Mouse (Mus musculus): ENCODE results near the gene Phyhipl. TPM values are rescaled to one million over a fixed set of nuclear protein-coding genes. Genes with fewer than 3 reads are reported as not detected.

Gene Phyhipl
- total and polyA plus RNA-seq, 3 experiments, result not detected

DNA sequence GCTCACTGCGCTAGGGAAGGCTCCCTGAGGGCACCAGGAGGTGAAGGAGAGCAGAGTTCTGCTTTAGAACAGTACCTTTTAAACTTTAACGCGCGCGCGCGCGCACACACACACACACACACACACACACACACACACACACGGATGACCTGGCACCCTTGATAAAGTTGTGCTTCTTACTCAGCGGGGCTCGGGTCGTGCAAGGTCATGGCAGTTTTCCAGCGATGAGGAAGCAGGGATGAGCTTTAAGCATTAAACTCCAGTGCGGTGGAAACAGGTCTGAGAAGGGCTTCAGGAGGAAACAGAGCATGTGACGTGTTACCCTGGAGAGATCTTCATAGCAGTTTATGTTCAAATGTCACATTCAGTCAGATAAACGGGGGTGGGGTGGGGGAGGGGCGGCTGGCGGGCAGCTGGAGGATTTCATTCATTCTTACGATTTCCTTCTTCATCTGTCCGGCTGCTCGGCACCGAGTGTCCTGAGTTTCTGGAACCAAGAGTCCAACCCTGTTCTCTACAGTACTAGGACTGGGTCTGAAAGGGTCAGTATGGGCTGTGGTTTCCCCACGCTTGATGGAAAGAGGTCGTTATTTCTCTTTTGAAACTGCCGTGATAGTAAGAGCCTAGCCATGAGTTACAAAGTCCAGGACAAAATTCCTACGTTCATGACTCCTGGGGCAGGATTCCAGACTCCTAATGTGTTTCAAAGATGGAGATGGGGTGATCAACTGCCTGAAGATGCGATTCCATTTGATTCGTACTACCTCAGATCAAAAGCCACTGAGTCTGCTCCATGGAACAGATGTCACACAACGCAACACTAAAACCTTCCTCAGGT is 41.2 kb upstream of the Phyhipl start:
- Histone ChIP-seq H3K9me3 (replicated peaks; ENCODE audit: low read length) (peaks cover 87% of the 10 kb centered on the region), H3K4me3 (replicated peaks in 1 of 3; ENCODE audit: low read depth in 2 of 3, low read length in 2 of 3, poor library complexity in 1 of 3) (no peak overlapping the region), H3K9ac (ENCODE audit: insufficient read depth, low read depth) (no peak overlapping the region), H3K27ac (ENCODE audit: insufficient read depth, low read depth) (no peak overlapping the region), H3K4me1 (ENCODE audit: control insufficient read depth in 1 of 2, insufficient read depth in 2 of 2) (no peaks in the 10 kb centered on the region), H3K4me2 (ENCODE audit: insufficient read depth, low read depth, poor library complexity, severe bottlenecking) (no peak overlapping the region), H3K79me2 (replicated peaks; ENCODE audit: control insufficient read depth, extremely low read depth, insufficient read depth, poor library complexity, severe bottlenecking) (no peaks in the 10 kb centered on the region), H3K36me3 (replicated peaks in 1 of 2; ENCODE audit: control insufficient read depth in 1 of 2, insufficient read depth in 1 of 2, low read length in 1 of 2) (no peaks in the 10 kb centered on the region), H3K27me3 (replicated peaks) (no peaks in the 10 kb centered on the region)
- DNase-seq (ENCODE audit: extremely low read depth), result no peak
- in situ Hi-C loops (cut with MboI; ENCODE audit: low pct_ligation_motif_present, low pct_unique_long_range_greater_than_20kb, low sequenced_read_pairs) (no loop called here), dilution Hi-C loops (cut with MboI; ENCODE audit: extremely low pct_ligation_motif_present, extremely low pct_unique_long_range_greater_than_20kb, low sequenced_read_pairs) (no loop called here)
- no peak for TF ChIP-seq JUND (conservative IDR thresholded peaks at IDR 0.05; ENCODE audit: low read depth, low read length)
- TF ChIP-seq ZKSCAN1 (IDR thresholded peaks at IDR 0.05; ENCODE audit: borderline replicate concordance, low read depth, low read length), result no peak
- no peak for TF ChIP-seq PAX5 (IDR thresholded peaks at IDR 0.05; ENCODE audit: low read length)

DNA sequence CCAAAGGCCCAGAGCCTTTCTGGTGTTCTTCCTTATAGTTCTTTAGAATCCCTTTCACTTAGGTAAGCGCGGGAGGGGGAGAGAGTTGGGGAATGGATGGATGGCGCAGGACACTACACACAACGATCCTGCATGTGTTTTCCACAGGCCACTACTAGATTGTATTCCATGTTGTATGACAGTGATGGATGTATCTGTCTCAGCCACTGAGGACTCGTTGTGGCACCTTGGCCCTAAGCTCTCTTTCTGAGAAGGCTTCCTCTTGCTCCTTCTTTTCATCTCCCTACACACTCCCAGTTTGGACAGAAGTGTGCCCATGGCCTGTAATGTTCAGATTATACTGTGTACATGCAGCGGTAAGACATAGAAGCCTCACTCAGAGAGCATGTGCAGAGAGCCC is 33.6 kb upstream of the Phyhipl start:
- Histone ChIP-seq H3K9ac (ENCODE audit: insufficient read depth, low read depth) (no peak overlapping the region), H3K79me2 (replicated peaks; ENCODE audit: control insufficient read depth, extremely low read depth, insufficient read depth, poor library complexity, severe bottlenecking) (no peaks in the 10 kb centered on the region), H3K9me3 (replicated peaks; ENCODE audit: low read length) (peaks cover 74% of the 10 kb centered on the region), H3K4me3 (replicated peaks in 1 of 3; ENCODE audit: low read depth in 2 of 3, low read length in 2 of 3, poor library complexity in 1 of 3) (no peak overlapping the region), H3K27ac (ENCODE audit: insufficient read depth, low read depth) (no peak overlapping the region), H3K4me1 (ENCODE audit: control insufficient read depth in 1 of 2, insufficient read depth in 2 of 2) (no peaks in the 10 kb centered on the region), H3K36me3 (replicated peaks in 1 of 2; ENCODE audit: control insufficient read depth in 1 of 2, insufficient read depth in 1 of 2, low read length in 1 of 2) (no peaks in the 10 kb centered on the region), H3K27me3 (replicated peaks) (no peaks in the 10 kb centered on the region), H3K4me2 (ENCODE audit: insufficient read depth, low read depth, poor library complexity, severe bottlenecking) (no peak overlapping the region)
- dilution Hi-C loops (cut with MboI; ENCODE audit: extremely low pct_ligation_motif_present, extremely low pct_unique_long_range_greater_than_20kb, low sequenced_read_pairs) (no loop called here), in situ Hi-C loops (cut with MboI; ENCODE audit: low pct_ligation_motif_present, low pct_unique_long_range_greater_than_20kb, low sequenced_read_pairs) (no loop called here)
- no peak for DNase-seq (ENCODE audit: extremely low read depth)
- TF ChIP-seq USF2 (conservative IDR thresholded peaks at IDR 0.05; ENCODE audit: low read depth, low read length) (no peak), ZMIZ1 (IDR thresholded peaks at IDR 0.05; ENCODE audit: low read depth, low read length) (no peak), ETS1 (conservative IDR thresholded peaks at IDR 0.05; ENCODE audit: low read depth, low read length) (no peak), MYC (IDR thresholded peaks at IDR 0.05; ENCODE audit: low read depth, low read length) (no peak), GABPA (IDR thresholded peaks at IDR 0.05; ENCODE audit: insufficient replicate concordance, low read depth, low read length) (no peak), USF1 (IDR thresholded peaks at IDR 0.05; ENCODE audit: low read depth, low read length) (no peak), JUND (conservative IDR thresholded peaks at IDR 0.05; ENCODE audit: low read depth, low read length) (no peak), JUN (IDR thresholded peaks at IDR 0.05; ENCODE audit: insufficient read depth, low read depth, low read length) (no peak)

DNA sequence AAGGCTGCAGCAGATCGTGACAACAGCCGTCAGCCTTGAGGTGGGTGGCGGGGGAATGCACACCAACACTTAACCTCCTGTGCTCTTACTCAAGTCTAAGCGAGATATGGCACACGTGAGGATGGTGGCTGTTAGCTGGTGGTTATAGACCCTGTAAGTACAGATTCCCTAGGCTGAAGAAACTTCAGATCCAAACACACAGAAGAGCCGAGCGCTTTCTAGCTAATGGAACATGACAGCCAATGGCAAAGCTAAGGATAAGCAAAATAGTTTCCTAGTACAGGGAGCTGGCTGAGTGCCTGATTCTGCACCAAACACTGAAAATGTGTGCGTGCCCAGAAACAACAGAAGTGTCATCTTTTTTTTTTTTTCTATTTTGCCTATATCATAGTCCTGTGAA is 33.1 kb upstream of the Phyhipl start:
- Histone ChIP-seq H3K9me3 (replicated peaks; ENCODE audit: low read length) (peaks cover 70% of the 10 kb centered on the region), H3K4me1 (ENCODE audit: control insufficient read depth in 1 of 2, insufficient read depth in 2 of 2) (no peaks in the 10 kb centered on the region), H3K4me2 (ENCODE audit: insufficient read depth, low read depth, poor library complexity, severe bottlenecking) (no peak overlapping the region), H3K79me2 (replicated peaks; ENCODE audit: control insufficient read depth, extremely low read depth, insufficient read depth, poor library complexity, severe bottlenecking) (no peaks in the 10 kb centered on the region), H3K27me3 (replicated peaks) (no peaks in the 10 kb centered on the region), H3K4me3 (replicated peaks in 1 of 3; ENCODE audit: low read depth in 2 of 3, low read length in 2 of 3, poor library complexity in 1 of 3) (no peak overlapping the region), H3K36me3 (replicated peaks in 1 of 2; ENCODE audit: control insufficient read depth in 1 of 2, insufficient read depth in 1 of 2, low read length in 1 of 2) (no peaks in the 10 kb centered on the region), H3K9ac (ENCODE audit: insufficient read depth, low read depth) (no peak overlapping the region), H3K27ac (ENCODE audit: insufficient read depth, low read depth) (no peak overlapping the region)
- dilution Hi-C loops (cut with MboI; ENCODE audit: extremely low pct_ligation_motif_present, extremely low pct_unique_long_range_greater_than_20kb, low sequenced_read_pairs) (no loop called here), in situ Hi-C loops (cut with MboI; ENCODE audit: low pct_ligation_motif_present, low pct_unique_long_range_greater_than_20kb, low sequenced_read_pairs) (no loop called here)
- no peak for DNase-seq (ENCODE audit: extremely low read depth)
- no peak for TF ChIP-seq NELFE (IDR thresholded peaks at IDR 0.05; ENCODE audit: low read depth, low read length)
- no peak for TF ChIP-seq GABPA (IDR thresholded peaks at IDR 0.05; ENCODE audit: insufficient replicate concordance, low read depth, low read length)
- TF ChIP-seq MAZ (IDR thresholded peaks at IDR 0.05; ENCODE audit: low read depth, low read length), result no peak
- no peak for TF ChIP-seq POLR2A (IDR thresholded peaks at IDR 0.05; ENCODE audit: low read depth, low read length)
- TF ChIP-seq PAX5 (IDR thresholded peaks at IDR 0.05; ENCODE audit: low read length), result no peak
- TF ChIP-seq RAD21 (IDR thresholded peaks at IDR 0.05; ENCODE audit: low read depth, low read length), result no peak
- TF ChIP-seq TCF12 (IDR thresholded peaks at IDR 0.05; ENCODE audit: low read depth, low read length), result no peak
- TF ChIP-seq ZKSCAN1 (IDR thresholded peaks at IDR 0.05; ENCODE audit: borderline replicate concordance, low read depth, low read length), result no peak
- no peak for TF ChIP-seq JUN (IDR thresholded peaks at IDR 0.05; ENCODE audit: insufficient read depth, low read depth, low read length)
- no peak for TF ChIP-seq RCOR1 (conservative IDR thresholded peaks at IDR 0.05; ENCODE audit: low read depth, low read length)
- TF ChIP-seq NRF1 (IDR thresholded peaks at IDR 0.05; ENCODE audit: low read depth, low read length), result no peak
- no peak for TF ChIP-seq KAT2A (IDR thresholded peaks at IDR 0.05; ENCODE audit: insufficient replicate concordance, low read length)
- TF ChIP-seq CHD2 (IDR thresholded peaks at IDR 0.05; ENCODE audit: low read length), result no peak

Measured in CH12.LX (cell line).